Mouse (Mus musculus): ENCODE measurements around the gene Hspb6.

Hspb6 gene

DNA sequence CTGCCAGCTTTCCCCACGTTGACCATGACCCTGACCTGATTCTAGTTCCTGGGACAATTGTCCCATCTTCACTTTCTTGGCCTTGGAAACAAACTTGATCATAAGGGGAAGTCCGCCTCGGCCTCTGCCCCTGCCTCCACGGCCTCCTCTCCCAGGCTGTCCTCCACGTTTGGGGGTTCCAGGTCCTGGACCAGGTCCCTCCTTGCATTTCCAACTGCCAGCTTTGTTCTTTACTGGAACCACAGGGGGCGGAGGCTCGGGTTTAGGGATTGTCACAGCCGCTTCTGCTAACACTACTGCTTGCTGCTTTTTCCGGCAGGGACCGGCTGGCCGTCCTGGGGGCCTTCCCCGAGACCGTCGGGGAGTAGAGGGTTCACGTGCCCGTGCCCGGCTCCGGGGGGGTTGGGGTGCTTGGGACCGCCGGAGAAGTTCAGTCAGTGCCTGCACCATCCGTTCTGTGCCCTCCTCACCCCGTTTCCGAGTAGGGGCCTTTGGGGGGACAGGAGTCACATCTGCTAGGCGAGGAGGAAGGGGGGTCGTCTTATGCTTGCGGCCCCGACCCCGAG is 34.6 kb downstream of the Hspb6 start:
- no peak for DNase-seq (ENCODE audit: low read depth, low spot score)

DNA sequence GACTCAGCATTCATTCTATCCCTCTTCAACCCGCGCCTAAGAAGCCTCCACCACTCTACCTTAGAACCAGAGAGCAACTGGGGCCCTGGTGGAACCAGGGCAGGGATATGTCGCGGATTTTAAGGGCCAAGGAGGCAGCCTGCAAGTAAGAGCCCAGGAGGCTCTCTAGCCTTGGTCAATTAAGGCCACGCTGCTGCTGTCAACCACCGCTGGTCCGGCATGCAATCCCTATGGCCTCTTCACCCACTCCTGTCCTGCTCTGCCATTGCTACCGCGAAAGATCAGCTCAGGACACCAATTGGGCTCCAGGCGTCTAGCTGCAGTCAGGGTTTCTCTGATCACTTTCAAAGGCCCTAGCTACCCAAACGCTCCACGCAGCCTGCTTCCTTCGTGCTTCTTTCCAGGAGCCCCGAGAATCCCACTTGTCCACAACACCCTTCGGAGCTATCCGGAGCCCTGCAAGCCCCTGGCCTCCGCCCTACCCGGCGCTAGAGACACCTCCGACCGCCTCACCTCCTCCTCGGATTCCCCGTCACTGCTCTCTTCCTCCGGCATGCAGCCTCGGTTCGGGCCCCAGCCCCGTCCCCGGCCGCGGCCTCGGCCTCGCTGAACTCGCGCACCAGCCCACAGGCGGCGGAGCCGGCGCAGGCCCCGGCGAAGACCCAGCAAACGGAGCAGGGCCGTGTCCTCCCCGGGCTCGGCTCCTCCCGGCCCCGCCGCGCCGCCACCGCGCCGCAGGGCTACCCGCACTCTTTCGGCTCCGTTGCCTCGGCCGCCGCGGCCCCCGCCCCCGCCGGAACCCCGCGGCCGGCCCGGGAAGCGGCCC is 36.1 kb downstream of the Hspb6 start:
- no peak for DNase-seq (ENCODE audit: low read depth, low spot score)

DNA sequence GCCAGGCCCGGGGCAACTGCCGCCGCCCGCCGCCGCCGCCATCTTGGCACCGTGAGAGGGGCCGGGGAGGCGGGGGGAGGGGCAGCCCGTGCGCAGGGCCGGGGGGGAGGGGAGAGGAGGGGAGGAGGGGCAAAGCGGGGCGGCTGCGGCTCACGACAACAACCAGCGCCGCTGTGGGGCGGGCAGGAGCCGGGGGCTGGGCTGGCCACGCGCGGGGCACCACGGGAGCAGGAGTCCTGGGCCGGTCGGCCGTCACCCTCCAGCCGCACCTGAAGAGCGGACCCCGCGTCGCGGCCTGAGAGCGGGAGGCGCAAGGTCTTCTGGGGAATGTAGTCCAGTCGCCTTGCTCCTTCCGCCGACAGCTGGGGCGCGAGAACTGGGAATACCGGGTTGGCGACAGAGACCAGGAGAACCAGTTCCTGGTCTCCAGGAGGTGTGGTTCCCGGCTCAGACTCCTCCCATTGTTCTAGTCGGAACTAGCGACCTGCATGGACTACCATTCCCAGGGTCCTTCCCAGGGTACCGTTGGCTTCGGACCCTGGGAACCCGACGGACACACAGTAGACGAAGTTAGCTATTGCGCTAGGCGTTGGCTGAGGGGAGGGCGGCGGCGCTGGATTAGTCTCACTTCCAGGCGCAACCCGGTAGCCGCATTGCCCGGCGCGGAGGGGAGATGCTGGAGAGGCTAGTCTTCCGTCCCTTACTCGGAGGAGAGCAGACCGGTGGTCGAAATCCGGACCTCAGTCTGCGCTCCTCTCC is 36.9 kb downstream of the Hspb6 start, which contains the start of gene Kmt2b:
Kmt2b (minus strand) TSS at position 51 of the 759 bp plus-strand sequence.
- DNase-seq (ENCODE audit: low read depth, low spot score): peak; percentile 95

DNA sequence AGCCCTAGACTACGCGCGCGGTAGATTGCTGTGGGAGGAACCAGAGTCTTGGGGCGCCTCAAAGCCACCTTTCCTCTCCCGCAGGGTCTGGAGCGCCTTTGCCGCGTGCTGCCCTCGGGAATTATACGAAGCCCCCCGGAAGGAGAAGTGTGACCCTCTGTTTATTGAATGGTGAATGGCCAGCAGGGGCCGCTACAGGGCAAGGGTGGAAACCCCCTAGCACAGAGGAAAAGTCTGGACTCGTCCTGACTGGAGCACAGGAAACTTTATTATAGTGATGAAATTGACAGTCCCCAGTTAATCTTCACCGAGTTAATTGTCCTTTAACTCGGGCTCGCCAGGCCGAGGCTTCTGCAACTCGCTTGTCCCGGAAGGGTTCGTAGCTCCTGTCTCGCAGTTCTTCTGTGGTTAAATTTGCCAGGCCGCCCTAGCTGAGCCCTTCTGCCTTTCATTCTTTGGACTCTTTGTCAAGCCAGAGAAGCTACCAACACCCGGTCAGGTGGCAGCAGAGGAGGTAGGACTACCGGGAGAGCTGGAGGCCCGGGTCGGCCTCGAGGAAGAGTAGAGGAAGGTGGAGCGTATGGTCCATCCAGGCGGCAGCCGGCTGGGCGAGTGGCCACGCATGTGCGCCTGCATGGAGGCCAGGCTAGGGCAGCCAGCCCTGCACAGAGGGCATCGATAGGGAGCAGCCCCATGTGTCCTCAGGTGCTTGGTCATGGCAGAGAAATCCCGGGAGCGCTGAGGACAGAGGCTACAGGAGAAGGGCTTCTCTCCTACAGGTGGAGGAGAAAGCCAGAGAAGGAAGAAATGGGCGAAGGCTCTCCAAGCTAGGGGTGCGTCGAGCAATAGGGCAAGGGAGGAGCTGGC is 37.7 kb downstream of the Hspb6 start:
- DNase-seq (ENCODE audit: low read depth, low spot score): peak; percentile 72

DNA sequence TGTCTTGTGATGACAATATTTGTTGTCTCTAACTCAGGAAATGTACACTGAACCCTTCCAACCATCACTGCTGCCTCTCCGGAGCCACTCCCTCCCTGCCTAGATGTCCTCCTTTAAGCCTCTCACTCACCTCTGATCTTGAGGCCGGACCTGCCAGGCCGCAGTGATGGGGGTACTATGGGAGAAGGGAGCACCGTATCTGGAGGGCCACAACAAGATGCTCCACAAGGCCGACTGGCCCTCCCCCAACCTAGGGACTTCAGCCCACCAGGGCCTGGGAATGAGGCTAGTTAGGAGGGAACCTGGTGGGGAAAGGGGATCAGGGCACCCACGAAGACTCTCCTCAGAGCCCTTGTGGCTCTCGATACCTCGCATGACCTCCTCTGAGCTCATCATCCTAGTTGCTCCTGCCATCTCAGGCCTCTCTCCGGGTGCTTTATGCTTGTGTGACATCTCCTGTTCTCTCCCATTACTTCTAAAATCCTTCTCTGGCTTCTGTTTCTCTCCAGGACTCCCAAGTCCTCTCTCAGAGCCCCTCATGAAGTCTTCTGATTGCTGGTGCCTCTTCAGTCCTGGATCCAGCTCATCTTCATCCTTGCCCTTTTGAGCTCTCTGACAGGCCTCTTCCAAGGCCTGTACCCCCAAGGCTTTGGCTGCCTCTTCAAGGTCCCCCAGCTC is 39.1 kb downstream of the Hspb6 start:
- DNase-seq (ENCODE audit: low read depth, low spot score): no peak

DNA sequence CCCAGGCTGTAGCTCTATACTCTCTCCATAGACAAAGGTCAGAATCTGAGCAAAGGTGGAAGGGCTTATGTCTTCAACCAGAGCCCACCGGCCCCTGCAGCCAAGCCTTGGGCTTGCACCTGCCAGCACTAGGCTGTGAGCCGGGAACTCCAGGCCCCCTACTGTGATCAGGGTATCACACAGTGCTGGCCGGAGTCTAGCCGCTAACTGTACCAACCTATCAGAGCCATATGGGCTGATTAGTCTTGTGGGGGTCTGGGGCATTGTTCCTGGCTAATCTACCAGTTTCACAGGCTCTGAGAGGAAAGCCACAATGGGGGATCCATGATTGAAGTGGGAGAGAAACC is 39.6 kb downstream of the Hspb6 start:
- no peak for DNase-seq (ENCODE audit: low read depth, low spot score)

DNA sequence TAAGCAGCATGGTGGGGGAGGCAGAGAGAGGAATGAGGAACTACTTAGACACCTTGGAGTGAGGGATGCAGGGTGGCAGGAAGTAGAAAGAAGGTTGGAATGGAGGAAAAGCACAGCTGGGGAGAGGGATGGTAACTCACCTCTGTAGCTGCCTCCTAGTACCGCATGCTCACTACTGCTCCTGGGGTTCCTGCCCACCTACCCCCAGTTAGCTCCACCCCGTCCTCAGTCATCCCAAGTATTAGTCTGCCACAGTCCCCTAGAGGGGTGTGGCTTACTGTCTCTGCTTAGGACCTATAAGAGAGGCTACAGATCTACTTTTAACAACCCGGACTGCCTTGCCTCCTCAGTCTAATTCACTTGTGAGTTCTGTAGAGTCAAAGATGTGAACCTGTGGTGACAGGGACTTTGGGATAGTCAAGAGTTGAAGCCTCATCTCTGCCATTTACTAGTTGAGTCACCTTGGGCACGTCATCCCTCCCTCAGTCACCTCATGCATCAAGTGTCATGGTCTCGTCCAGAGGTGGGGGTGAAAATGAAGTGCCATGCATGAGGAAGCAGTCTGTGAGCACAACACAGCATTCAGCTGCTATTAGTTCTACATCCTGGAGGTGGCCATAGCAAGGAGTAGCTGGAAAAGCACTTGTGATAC is 40.9 kb downstream of the Hspb6 start:
- DNase-seq (ENCODE audit: low read depth, low spot score): peak; percentile 44

DNA sequence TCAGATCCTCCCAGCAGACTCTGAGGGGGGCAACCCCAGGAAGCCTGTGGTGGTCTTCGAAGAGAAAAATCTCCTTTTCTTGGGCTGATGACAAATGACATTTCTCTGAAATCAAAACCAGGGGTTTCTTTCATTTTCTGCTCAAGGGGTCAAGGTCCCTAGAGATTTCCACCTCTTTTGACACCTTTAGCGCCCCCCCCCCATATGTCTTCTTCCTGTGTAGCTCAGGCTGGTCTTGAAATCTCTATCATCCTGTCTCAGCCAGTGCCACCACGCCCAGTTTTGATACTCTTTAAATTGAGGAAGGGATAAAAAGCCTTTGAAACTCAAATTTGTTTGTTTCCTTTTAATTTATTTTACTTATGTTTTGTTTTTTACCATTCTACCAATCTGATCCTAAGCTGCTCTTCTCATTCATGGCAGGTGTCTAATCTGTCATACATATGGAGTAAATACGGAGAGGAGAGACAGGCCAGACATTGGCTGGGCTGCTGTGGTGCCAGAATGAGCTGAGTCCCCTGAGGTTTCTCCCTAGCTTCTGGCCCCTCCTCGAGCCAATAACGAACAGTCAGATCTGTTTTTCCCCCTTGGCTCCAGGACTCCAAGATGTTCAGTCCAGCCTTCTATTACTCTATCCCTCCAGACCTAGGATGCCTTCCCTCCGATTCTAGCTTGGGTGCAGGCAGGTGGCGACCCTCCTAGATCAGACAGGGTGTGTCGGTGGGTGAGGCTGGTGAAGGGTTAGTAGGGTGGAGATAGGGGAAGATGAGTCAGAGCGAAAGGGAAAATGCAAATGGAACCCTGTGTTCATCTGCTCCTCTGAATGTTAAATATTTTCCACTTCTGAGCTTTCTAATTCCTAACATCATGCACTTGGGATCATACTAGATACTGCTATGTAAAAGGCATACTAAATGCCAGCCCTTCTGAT is 41.9 kb downstream of the Hspb6 start:
- peak; percentile 58 for DNase-seq (ENCODE audit: low read depth, low spot score)

DNA sequence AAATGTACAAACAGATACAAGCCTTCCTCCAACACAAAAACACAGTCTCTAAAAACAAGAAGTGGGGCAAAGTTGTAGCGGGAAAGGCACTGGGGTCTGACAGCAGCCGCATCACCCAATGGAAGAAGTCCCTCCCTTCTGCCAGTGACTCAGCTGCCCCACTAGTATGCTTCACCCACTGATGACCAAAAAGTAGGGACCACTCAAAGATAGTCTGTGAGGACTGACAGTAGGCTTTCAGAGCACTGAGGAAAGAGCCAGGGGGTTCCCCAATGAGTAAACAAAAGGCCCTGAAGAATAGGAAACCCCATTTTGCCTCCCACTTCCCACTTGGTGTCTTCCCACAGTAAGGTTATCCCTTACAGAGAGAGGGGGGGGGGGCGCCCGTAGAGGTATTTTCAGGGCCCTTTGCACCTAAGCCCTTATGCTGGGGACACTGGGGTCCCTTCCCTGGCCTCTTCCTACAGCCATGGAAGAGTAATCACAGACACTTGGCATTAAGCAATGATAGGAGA is 42.6 kb downstream of the Hspb6 start:
- DNase-seq (ENCODE audit: low read depth, low spot score): peak; percentile 27

DNA sequence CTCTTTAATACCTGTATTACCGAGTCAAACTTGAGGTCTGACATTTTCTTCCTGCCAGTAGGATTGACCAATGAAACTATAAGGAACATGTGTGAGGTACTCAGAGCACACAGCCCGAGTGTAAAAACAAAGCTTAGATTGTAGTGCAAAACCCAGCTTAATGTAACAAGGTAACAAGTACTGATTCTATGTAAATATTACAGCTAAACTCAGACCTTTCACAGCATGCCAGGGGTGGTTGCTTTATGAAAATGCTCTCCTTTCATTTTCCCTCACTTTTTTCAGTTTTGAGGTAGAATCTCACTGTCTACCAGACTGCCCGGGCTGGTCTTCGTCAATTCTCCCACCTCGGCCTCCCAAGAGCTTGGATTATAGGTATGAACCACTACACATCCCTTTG is 44.1 kb downstream of the Hspb6 start:
- no peak for DNase-seq (ENCODE audit: low read depth, low spot score)

DNA sequence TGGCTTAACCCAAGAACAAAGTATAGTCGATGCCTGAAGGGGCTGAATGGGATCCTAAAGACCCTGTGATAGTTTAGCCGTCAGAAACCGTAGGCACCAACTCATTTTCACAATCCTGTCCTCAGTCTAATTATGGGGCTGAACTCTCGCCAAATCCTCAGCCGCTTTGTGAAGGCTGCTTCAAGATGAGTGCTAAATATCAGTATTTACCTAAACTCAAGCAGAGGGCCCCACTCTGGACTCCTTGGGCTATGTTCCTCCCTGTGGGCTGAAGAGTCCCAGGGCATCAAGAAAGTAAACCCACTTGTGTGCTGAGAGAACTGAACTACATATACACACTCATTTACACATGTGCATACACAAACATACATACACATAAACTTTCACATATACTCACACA is 44.8 kb downstream of the Hspb6 start:
- DNase-seq (ENCODE audit: low read depth, low spot score): no peak

DNA sequence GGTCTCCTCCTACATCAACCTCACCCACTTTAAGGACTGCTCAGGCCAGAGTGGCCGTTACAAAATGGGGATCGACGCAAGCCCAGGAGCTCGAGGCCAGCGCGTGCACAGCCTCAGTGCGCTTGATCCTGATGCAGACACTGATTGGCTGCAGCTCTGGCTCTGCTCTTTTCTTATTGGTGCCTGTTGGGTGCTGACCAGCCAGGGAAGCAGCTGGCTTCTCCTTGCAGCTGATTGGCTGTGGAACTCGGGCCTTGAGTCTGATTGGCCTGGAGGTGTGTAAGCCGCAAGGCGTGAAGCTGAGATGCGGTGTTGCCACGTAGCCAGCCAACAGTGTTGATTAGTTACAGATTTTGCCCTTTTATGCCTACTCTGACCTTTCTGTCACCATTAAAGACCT is 46.8 kb downstream of the Hspb6 start, which contains the start of gene Zbtb32:
Zbtb32 (minus strand) TSS at position 124 of the 400 bp plus-strand sequence.
- DNase-seq (ENCODE audit: low read depth, low spot score): no peak

DNA sequence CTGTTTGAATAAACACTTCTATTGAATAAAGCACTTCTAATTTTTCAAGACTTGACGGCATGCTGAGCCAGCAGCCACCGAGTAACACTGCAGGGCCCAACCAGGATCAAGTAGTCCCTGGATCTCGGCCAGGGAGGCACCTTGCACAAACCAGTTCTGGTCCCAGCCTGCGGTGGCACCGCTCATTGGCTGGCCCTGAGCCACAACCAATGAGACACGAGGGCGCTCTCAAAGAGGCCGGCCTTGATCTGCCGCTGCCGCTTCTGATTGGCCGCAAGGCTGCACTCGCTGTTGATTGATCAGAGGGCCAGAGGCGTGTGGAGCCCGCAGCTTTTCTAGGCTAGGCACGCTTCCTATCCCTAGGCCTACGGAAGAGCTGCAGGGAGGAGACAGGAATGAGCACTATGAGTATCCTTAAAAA is 48.0 kb downstream of the Hspb6 start:
- DNase-seq (ENCODE audit: low read depth, low spot score): peak; percentile 79

DNA sequence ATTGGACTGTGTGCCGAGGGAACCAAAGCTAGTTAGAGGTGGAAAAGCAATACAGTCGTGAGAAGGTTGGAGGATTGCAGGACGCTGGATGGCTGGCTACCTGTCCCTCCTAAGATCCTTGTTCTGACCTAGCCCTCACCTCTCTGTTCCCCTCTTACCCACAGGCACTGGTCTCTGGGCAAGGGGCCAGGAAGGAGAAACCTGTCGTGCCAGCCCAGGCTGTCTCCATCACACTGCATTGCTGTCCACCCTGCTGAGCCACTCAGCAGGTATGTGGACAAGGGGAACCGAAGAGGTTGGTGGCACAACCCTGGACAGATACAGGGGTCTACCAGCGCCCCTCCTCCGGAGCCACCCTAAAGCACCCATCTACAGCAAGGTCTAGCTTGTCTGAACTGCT is 48.7 kb downstream of the Hspb6 start:
- no peak for DNase-seq (ENCODE audit: low read depth, low spot score)

DNA sequence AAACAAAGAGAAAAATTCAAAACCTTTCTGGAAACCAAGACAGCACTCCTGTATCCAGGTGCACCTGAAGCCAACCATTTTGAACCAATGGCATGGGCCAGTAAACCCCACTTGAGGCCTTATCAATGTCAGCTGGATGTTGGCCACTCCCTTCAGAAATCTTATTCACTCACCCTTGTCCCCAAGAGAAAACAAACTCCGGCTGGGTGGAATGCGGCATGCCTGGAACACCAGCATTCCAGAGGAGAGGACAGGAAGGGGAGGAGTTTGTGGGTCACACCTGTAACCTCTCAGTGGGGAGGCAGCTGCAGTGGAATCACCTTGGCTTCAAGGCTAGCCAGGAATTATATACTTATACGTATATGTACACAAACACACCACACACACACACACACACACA is 50.6 kb downstream of the Hspb6 start:
- DNase-seq (ENCODE audit: low read depth, low spot score): no peak

DNA sequence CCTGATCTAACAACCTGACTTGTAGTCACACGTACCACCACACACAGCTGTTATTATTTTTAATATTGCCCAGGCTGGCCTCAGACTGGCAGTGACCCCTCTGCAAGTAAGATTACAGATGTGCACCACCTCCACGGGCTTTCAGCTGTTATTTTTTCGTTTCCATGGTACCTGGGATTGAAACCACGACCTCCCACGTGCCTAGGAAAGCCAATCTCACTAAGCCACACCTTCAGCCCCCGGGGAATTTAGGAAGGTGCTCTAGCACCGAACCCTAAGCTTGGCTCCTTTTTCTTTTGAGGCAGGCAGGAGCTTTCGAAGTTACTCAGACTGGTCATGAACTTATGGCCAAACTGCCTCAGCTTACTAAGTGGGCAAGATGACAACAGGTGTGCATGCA is 52.4 kb downstream of the Hspb6 start:
- DNase-seq (ENCODE audit: low read depth, low spot score): no peak

DNA sequence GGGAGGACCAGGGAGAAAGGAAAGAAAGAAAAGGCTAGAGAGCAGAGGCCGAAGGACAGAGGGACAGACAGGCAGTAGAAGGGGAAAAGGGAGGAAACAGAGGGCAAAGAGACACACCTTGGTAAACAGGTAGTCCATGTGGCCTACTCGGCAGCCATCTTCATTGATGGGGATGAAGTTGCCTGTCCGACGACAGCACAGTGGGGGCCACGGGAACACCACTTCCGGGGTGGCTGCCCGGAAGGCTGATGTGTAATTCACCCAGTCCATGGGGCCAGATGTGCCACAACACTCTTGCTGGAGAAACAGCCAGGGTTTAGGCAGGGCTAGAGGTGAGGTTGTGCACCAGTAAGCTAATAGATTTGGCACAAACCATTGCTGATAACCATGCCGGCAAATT is 53.0 kb downstream of the Hspb6 start:
- no peak for DNase-seq (ENCODE audit: low read depth, low spot score)

Measured in CD4-positive helper T cell, adult 2 months (primary cell).